Mouse (Mus musculus) heart, embryonic 15.5 days (tissue): ENCODE measurements at regions not wholly inside any gene's neighbourhood (a gene's known extent, or its start where the extent isn't known, plus 50 kb on each side); places are given as distances from the start of the nearest gene placed in this dataset.
"Not testable (repeated sequence)": the region's sequence is repeated elsewhere in the genome, so short reads cannot be mapped to it uniquely, and the experiment has no call there.

Source experiments
- ATAC-seq: fragments of 200-750 bp; cut with Nextera tagmentation; replicated peaks from 2 replicates; pipeline ENCODE4 v1.8.0; 2017; ENCODE audit warnings: low read depth, moderate TSS enrichment; ENCODE audit not compliant: insufficient number of reproducible peaks, insufficient read depth, low FRiP score
- H3K27ac ChIP-seq: fragments of 300-500 bp; sonication (generic); 2 replicates; pipeline ENCODE4 v1.5.1; 2015; ENCODE audit warnings: mild to moderate bottlenecking, inconsistent platforms
- H3K27me3 ChIP-seq: fragments of 300-500 bp; sonication (generic); 2 replicates; pipeline ENCODE4 v1.6.1; 2015; ENCODE audit warnings: inconsistent platforms
- H3K36me3 ChIP-seq: fragments of 300-500 bp; sonication (generic); 2 replicates; pipeline ENCODE4 v1.6.1; 2015; ENCODE audit warnings: mild to moderate bottlenecking, inconsistent platforms
- H3K4me1 ChIP-seq: fragments of 300-500 bp; sonication (generic); replicated peaks from 2 replicates; pipeline ENCODE4 v1.6.1; 2015; ENCODE audit warnings: inconsistent platforms
- H3K4me2 ChIP-seq: fragments of 300-500 bp; sonication (generic); 2 replicates; pipeline ENCODE4 v1.6.1; 2015; ENCODE audit warnings: inconsistent platforms, mild to moderate bottlenecking, moderate library complexity
- H3K4me3 ChIP-seq: fragments of 300-500 bp; sonication (generic); 2 replicates; pipeline ENCODE4 v1.5.1; 2015; ENCODE audit warnings: mild to moderate bottlenecking, inconsistent platforms
- H3K9ac ChIP-seq: fragments of 300-500 bp; sonication (generic); 2 replicates; pipeline ENCODE4 v1.6.1; 2015; ENCODE audit warnings: mild to moderate bottlenecking, inconsistent platforms
- H3K9me3 ChIP-seq: fragments of 300-500 bp; sonication (generic); replicated peaks from 2 replicates; pipeline ENCODE4 v1.6.1; 2016; ENCODE audit warnings: inconsistent platforms
- WGBS: fragments of 180-500 bp; shearing (Covaris S2); methylation state at CpG from one replicate; pipeline ENCODE4 v1.1.7; 2015; ENCODE audit warnings: mixed read lengths; 5-methylcytosine and 5-hydroxymethylcytosine counted together

DNA sequence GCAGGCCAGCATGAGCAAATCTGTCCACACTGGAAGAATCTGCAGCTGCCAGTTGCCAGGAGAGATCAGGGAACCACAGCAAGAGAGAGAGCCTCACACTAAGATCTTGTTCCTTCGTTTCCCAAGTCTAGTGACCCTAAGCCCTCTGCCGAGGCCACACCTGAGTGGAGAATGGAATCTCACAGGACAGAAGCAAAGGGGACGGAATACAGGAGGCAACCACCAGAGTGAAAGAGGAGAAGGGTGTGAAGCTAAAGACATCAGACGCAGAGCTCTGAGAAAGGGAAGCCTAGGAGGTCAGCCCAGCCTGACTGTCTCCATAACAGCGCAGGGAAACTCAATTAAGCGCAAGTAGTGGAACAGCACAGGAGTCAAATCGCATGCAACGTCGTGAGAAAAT, 75.0 kb downstream of the Suds3 start:
- H3K4me2 ChIP-seq, result no peak overlapping the region

DNA sequence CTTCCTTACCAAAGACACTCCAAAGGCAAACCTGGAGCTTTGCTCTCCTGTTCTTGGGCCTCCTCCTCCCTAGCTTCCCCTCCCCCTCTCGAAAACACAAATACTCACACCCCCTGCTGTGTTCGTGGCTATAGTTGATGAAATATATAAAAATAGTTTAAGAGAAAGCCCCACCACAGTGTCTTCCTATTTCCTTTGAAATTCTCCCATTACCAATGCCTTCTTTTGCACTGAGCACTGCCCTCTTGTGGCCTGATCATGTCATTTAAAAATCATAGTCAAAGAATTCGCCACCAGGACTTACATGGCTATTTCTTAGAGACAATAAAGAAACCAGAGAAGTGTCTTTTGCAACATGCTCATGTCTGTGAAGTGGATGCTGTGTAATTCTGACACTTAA, 78.7 kb downstream of the Suds3 start:
- no peaks in the 10 kb centered on the region for H3K9me3 ChIP-seq
- no peaks in the 10 kb centered on the region for H3K27me3 ChIP-seq
- H3K4me2 ChIP-seq, result no peak overlapping the region
- no peak overlapping the region for H3K27ac ChIP-seq
- no peak overlapping the region for H3K4me3 ChIP-seq
- no peak for ATAC-seq
- 20% methylated on average over 3 of the region's 3 CpGs for WGBS
- no peak overlapping the region for H3K9ac ChIP-seq
- H3K4me1 ChIP-seq, result peaks cover 1% of the 10 kb centered on the region; the same call in 1 of the 2 replicates
- H3K36me3 ChIP-seq, result no peaks in the 10 kb centered on the region

More for the DNA sequence above, 75.0 kb downstream of the Suds3 start:
- no peak overlapping the region for H3K9ac ChIP-seq
- H3K9me3 ChIP-seq, result no peaks in the 10 kb centered on the region
- no peaks in the 10 kb centered on the region for H3K27me3 ChIP-seq
- H3K4me3 ChIP-seq, result no peak overlapping the region
- H3K4me1 ChIP-seq, result no peaks in the 10 kb centered on the region
- no peak for ATAC-seq
- WGBS, result 70% methylated on average over 9 of the region's 9 CpGs
- H3K36me3 ChIP-seq, result no peaks in the 10 kb centered on the region
- H3K27ac ChIP-seq, result no peak overlapping the region

DNA sequence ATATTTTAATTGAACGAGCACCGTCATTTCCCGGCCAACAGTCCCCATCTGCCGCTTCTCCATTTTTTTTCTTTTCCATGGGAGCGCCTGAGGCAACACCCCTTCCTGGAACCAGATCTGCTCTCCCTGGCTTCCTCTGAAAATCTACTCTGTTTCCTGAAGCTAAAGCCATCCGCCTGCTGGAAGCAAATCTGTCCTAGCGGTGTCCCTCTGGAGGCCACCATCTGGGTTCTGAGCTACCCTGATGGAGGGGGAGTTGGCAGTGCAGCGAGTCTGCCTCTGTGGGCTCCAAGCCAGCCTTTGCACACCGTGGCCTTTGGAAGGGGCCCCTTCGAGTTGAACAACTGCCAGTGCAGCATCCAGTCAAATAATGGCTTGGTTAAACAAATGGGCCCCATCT, 83.8 kb downstream of the Suds3 start:
- Histone ChIP-seq H3K27me3 (no peaks in the 10 kb centered on the region), H3K9me3 (no peaks in the 10 kb centered on the region), H3K4me2 (no peak overlapping the region), H3K4me1 (peaks cover 6% of the 10 kb centered on the region; the same call in 1 of the 2 replicates), H3K9ac (no peak overlapping the region), H3K27ac (no peak overlapping the region), H3K36me3 (no peaks in the 10 kb centered on the region), H3K4me3 (no peak overlapping the region)
- 70% methylated on average over 10 of the region's 10 CpGs for WGBS
- no peak for ATAC-seq

DNA sequence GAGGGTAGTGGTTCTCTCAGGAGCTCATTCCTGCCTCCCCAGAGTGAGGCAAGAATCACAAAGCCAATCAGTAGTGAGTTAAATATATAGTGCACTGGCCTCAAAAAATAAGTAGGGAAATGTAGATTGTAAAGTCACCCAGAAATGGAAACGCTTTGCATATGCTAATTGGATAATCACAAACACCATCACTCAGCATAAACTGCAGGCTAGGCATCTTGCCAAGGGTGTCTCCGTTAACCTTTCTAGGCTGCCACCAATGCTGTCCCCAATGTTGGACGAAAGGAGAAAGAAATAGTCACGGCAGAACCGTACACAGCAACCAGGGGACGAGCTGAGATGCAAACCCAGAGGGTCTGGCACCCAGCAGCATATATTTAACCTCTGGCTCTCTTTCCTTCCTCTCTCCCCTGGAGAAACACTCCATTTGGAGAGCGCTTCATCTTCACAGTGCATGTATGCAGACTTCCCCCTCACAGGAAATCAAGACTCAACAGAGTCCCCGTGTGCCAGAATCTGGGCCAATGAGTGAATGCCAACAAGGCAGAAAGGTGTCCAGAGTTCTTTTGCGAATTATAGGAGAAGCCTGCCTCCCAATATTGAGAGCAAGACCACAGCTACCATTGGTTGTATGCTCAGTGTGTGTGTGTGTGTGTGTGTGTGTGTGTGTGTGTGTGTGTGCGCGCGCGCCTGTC, 90.1 kb downstream of the Suds3 start:
- Histone ChIP-seq H3K4me2 (no peak overlapping the region), H3K4me1 (no peaks in the 10 kb centered on the region), H3K27me3 (no peaks in the 10 kb centered on the region), H3K27ac (no peak overlapping the region), H3K36me3 (no peaks in the 10 kb centered on the region), H3K9me3 (no peaks in the 10 kb centered on the region), H3K9ac (no peak overlapping the region), H3K4me3 (no peak overlapping the region)
- no peak for ATAC-seq
- 75% methylated on average over 13 of the region's 13 CpGs for WGBS

DNA sequence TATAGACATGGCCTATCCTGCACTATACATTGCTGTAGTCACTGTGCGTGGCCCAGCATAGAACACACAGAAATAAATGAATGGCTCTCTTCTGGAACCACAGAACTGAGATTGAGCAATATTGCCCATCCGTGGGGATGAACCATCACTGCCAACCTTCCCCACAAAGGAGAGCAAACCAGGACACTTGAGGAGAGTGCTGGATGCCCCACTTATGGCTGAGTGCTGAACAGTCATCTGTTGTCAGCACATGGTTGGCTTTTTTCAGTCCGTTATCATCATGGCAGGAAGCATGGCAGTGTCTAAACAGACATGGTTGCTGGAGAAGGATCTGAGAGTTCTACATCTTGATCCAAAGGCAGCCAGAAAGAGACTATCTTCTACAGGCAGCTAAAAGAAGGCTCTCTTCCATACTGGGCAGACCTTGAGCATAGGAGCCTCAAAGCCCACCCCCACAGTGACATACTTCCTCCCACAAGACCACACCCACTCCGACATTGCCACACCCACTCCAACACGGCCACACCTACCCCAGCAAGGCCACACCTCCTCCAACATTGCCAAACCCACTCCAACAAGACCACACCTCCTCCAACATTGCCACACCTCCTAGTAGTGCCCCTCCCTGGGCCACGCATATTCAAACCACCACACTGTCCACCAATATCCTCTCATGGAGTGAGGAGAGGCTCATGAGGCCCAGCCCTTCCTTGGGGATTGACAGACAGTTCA, 97.3 kb downstream of the Suds3 start:
- Histone ChIP-seq H3K4me1 (no peaks in the 10 kb centered on the region), H3K4me2 (no peak overlapping the region), H3K27me3 (no peaks in the 10 kb centered on the region), H3K9ac (no peak overlapping the region), H3K9me3 (no peaks in the 10 kb centered on the region), H3K4me3 (no peak overlapping the region), H3K36me3 (no peaks in the 10 kb centered on the region), H3K27ac (no peak overlapping the region)
- 76% methylated on average over 6 of the region's 6 CpGs for WGBS
- no peak for ATAC-seq

DNA sequence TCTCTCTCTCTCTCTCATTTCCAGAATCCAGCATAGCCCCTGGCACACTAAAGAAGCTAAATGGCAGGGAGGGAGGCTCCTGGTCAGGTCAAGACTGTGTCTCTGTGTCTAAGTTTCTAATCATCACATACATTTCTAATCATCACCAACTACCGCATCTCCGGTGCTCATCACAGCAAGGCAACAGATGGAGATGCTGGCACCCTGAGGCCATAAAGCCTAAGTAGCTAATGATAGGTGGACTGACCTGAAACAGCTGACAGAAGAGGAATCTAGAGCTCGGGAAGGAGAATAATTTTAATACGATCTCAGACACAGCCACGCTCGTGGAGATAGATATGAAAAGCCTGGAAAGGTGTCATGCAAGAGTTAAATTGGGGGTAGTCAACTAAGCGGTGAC, 104.8 kb downstream of the Suds3 start:
- Histone ChIP-seq H3K9me3 (no peaks in the 10 kb centered on the region), H3K4me2 (no peak overlapping the region), H3K4me1 (no peaks in the 10 kb centered on the region), H3K36me3 (no peaks in the 10 kb centered on the region), H3K4me3 (no peak overlapping the region), H3K27me3 (no peaks in the 10 kb centered on the region), H3K9ac (no peak overlapping the region), H3K27ac (no peak overlapping the region)
- no peak for ATAC-seq
- WGBS, result 79% methylated on average over 7 of the region's 7 CpGs

DNA sequence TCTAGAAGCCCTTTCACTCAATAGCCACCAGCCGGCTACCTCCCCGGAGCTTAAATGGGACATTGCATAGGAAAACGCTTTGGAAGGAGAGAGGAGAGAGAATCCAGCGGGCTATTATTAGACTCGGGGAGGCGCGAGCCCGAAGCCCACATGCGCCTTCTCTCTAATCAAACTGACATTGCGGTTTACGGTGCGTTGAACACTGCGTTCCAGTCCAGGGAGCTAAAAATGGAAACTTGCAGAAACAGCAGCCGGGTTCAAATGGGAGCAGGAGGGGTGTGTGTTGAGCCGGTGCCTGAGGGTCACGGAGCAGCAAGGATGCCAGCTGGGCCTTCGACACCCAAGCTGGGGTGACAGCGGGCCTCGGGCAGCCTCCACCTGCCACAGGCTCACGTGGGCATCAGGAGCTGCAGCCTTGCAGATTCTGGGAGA, 115.1 kb downstream of the Suds3 start:
- 0 out of 2 replicates have a peak, but pooled peaks have one; percentile 36 for ATAC-seq
- Histone ChIP-seq H3K4me2 (peak overlapping the region; percentile 51), H3K4me3 (peak overlapping the region; percentile 19; the same call in 1 of the 2 replicates), H3K36me3 (no peaks in the 10 kb centered on the region), H3K4me1 (peaks cover 4% of the 10 kb centered on the region), H3K27ac (peak overlapping the region; percentile 63), H3K9me3 (no peaks in the 10 kb centered on the region), H3K27me3 (no peaks in the 10 kb centered on the region), H3K9ac (no peak overlapping the region)
- WGBS, result 47% methylated on average over 20 of the region's 20 CpGs

DNA sequence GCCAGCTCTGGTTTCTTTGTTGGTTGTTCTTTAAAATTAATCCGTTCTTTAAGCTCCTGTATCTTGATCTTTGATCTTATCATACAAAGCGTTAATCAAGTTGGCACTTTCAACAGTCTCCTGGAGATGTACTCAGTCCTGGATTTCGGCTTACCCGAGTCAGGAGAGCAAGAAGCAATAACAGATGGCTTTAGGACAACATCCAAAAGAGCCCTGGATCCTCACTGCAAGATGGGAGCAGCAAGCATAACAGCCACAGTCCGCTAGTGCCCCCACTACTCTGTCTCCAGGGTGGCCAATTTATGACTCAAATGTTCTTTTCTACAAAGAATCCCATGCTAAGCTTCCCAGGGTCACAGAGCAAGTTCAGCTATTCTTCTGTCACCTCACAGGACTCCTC, 121.4 kb downstream of the Suds3 start:
- Histone ChIP-seq H3K27me3 (no peaks in the 10 kb centered on the region), H3K36me3 (no peaks in the 10 kb centered on the region), H3K9ac (no peak overlapping the region), H3K4me2 (no peak overlapping the region), H3K9me3 (no peaks in the 10 kb centered on the region), H3K4me3 (no peak overlapping the region), H3K4me1 (no peaks in the 10 kb centered on the region), H3K27ac (no peak overlapping the region)
- no peak for ATAC-seq
- 62% methylated on average over 5 of the region's 5 CpGs for WGBS

DNA sequence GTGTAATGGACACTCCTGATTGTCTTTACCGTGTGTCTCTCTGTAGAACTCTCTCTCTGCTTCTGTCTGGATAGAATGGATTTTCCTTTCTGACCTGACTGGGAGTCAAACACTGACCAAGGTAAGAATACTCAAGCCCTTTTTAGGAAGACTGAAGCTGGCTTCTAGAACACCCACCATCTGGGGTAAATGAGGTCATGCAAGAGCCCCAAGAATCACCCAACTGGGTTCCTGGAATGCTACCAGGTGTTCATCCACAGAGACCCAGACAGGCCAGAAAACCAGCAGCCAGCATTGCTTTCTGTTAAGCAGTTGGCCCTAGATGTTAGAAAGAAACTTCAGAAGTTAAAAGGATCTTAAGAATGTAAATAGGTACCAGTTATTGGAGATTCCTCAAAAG, 122.2 kb downstream of the Suds3 start:
- Histone ChIP-seq H3K9me3 (no peaks in the 10 kb centered on the region), H3K4me1 (no peaks in the 10 kb centered on the region), H3K27me3 (no peaks in the 10 kb centered on the region), H3K9ac (no peak overlapping the region), H3K36me3 (no peaks in the 10 kb centered on the region), H3K27ac (no peak overlapping the region), H3K4me2 (no peak overlapping the region), H3K4me3 (no peak overlapping the region)
- ATAC-seq, result no peak
- 90% methylated on average over 1 of the region's 1 CpGs for WGBS

DNA sequence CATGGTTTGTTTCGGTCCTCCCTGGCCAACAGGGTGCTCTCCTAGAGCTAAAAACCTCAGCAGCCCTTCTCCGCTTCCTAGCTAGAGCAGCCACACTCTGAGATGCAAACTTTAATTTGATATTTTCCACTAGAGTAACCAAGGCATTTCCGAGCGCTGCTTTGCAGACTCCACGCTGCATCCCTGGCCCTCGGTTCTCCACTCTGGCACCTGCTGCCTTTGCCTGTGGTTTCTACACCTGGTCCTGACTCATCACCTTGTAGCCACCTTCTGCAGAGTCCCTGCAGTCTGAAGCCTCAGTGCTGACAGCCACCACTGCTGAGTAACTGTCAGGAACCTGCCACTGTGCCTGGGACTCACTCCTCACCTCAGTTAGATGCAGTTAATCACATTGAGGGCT, 124.5 kb downstream of the Suds3 start:
- no peak for ATAC-seq
- Histone ChIP-seq H3K9me3 (no peaks in the 10 kb centered on the region), H3K4me1 (no peaks in the 10 kb centered on the region), H3K27ac (no peak overlapping the region), H3K4me2 (no peak overlapping the region), H3K27me3 (no peaks in the 10 kb centered on the region), H3K4me3 (no peak overlapping the region), H3K36me3 (no peaks in the 10 kb centered on the region), H3K9ac (no peak overlapping the region)
- 84% methylated on average over 6 of the region's 6 CpGs for WGBS

DNA sequence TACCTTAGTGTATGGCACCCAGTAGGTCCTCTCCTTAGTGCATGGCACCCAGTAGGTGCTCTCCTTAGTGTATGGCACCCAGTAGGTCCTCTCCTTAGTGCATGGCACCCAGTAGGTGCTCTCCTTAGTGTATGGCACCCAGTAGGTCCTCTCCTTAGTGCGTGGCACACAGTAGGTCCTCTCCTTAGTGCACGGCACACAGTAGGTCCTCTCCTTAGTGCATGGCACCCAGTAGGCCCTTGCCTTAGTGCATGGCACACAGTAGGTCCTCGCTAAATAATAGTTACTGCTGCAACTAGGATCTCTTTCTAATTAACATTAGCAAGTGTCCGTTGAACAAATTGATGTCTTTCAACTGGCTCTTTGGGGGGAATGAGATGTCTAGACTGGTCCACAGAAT, 144.4 kb downstream of the Suds3 start:
- WGBS, result 81% methylated on average over 4 of the region's 4 CpGs
- not testable (repeated sequence) for H3K9ac ChIP-seq, H3K27ac ChIP-seq, ATAC-seq, H3K4me2 ChIP-seq, H3K4me1 ChIP-seq, H3K9me3 ChIP-seq, H3K27me3 ChIP-seq, H3K4me3 ChIP-seq, H3K36me3 ChIP-seq

DNA sequence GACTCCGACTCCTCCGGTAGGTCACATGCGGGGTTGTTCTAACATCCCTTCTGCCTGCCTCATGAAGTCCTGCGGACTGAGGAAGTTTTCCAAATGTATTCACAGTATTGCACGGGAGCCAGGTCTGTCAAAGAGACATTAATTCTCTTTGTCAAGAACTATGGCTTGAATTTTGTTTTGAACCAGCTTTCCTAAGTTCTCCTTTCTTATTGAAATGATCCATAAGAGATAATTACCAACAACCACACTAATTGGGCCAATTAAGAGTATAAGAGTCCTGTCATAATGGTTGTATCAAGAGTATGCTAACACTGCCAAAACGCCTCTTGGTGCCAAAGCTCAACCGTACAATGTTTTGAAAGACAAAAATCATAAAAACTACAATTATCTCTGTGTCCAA, 151.7 kb downstream of the Suds3 start:
- H3K9ac ChIP-seq, result no peak overlapping the region
- H3K27me3 ChIP-seq, result no peaks in the 10 kb centered on the region
- 82% methylated on average over 7 of the region's 7 CpGs for WGBS
- no peak for ATAC-seq
- H3K27ac ChIP-seq, result no peak overlapping the region
- H3K9me3 ChIP-seq, result no peaks in the 10 kb centered on the region
- H3K4me3 ChIP-seq, result no peak overlapping the region
- no peaks in the 10 kb centered on the region for H3K4me1 ChIP-seq
- H3K4me2 ChIP-seq, result no peak overlapping the region
- H3K36me3 ChIP-seq, result no peaks in the 10 kb centered on the region
